Mouse (Mus musculus) megakaryocyte-erythroid progenitor cell, adult 5-6 weeks (primary cell): ENCODE results near the gene Nrf1. TPM values are rescaled to one million over a fixed set of nuclear protein-coding genes. Genes with fewer than 3 reads are reported as not detected.

Experiments
- total RNA-seq, 2 experiments: library from RNA; stranded (forward) in 1 of 2; stranded (reverse) in 1 of 2; fragments of 200-1000, 215-1000 nt in 1 of 2; fragments of >200 nt in 1 of 2; fragmentation: Nextera tagmentation in 1 of 2; gene quantifications; 2 replicates each; pipeline ENCODE4 v1.2.3; 2014 to 2017

Gene Nrf1
- total RNA-seq, 2 experiments from 2014 or later, result 75.5 to 85.1 TPM

Other genes with a start within 250 kb of the Nrf1 start
- gene Strip2, start 131.0 kb upstream of the Nrf1 start, total RNA-seq (2014; fragmentation: Nextera tagmentation), result 0.48 and 0.82 TPM in 2 replicates
- gene Strip2, start 131.0 kb upstream of the Nrf1 start, total RNA-seq (2017), result 1.2 TPM in 1 of 2 replicates, not detected in the other